Mouse (Mus musculus) common myeloid progenitor, adult 5-6 weeks (primary cell): ENCODE measurements around the gene Cdh13. TPM values are rescaled to one million over a fixed set of nuclear protein-coding genes. Genes with fewer than 3 reads are reported as not detected.

ENCODE experiments used
- ATAC-seq: replicated peaks from 2 replicates; pipeline ENCODE4 v1.8.0; 2016; ENCODE audit warnings: low read depth, mild to moderate bottlenecking, moderate TSS enrichment, inconsistent platforms; ENCODE audit not compliant: poor library complexity, severe bottlenecking
- total RNA-seq: library from RNA; stranded (forward); fragments of 200-1000, 187-1606 nt; gene quantifications from 2 replicates; pipeline ENCODE4 v1.2.3, GENCODE M21; 2017

The Cdh13 gene
- total RNA-seq, 1 experiment from 2014 or later, result not detected

GRCm38 (mm10) chr8:118378985-118379384, 95.5 kb downstream of the Cdh13 start:
- no peak for ATAC-seq

GRCm38 (mm10) chr8:118379657-118380056, 96.1 kb downstream of the Cdh13 start:
- ATAC-seq, result no peak

GRCm38 (mm10) chr8:118380058-118380457, 96.5 kb downstream of the Cdh13 start:
- no peak for ATAC-seq

GRCm38 (mm10) chr8:118380782-118381181, 97.2 kb downstream of the Cdh13 start:
- no peak for ATAC-seq

GRCm38 (mm10) chr8:118381641-118382040, 98.1 kb downstream of the Cdh13 start:
- no peak for ATAC-seq

GRCm38 (mm10) chr8:118384314-118384713, 100.8 kb downstream of the Cdh13 start:
- ATAC-seq, result no peak

- ATAC-seq, result no peak
Measured at GRCm38 (mm10) chr8:118389456-118389855, 105.9 kb downstream of the Cdh13 start.

GRCm38 (mm10) chr8:118393909-118394650, 110.5 kb downstream of the Cdh13 start:
- no peak for ATAC-seq

- no peak for ATAC-seq
Measured at GRCm38 (mm10) chr8:118395178-118395577, 111.6 kb downstream of the Cdh13 start.

GRCm38 (mm10) chr8:118404836-118405235, 121.3 kb downstream of the Cdh13 start:
- no peak for ATAC-seq

- ATAC-seq, result no peak
Measured at GRCm38 (mm10) chr8:118407322-118407721, 123.8 kb downstream of the Cdh13 start.

GRCm38 (mm10) chr8:118409396-118409795, 125.9 kb downstream of the Cdh13 start:
- no peak for ATAC-seq

GRCm38 (mm10) chr8:118410341-118410970, 126.9 kb downstream of the Cdh13 start:
- ATAC-seq, result no peak

GRCm38 (mm10) chr8:118415672-118416071, 132.1 kb downstream of the Cdh13 start:
- no peak for ATAC-seq

GRCm38 (mm10) chr8:118416811-118417355, 133.3 kb downstream of the Cdh13 start:
- no peak for ATAC-seq

- ATAC-seq, result no peak
Measured at GRCm38 (mm10) chr8:118422624-118423023, 139.1 kb downstream of the Cdh13 start.

- ATAC-seq, result no peak
Measured at GRCm38 (mm10) chr8:118428941-118429340, 145.4 kb downstream of the Cdh13 start.

- ATAC-seq, result no peak
Measured at GRCm38 (mm10) chr8:118431731-118432440, 148.4 kb downstream of the Cdh13 start.

GRCm38 (mm10) chr8:118433553-118434180, 150.1 kb downstream of the Cdh13 start:
- no peak for ATAC-seq

GRCm38 (mm10) chr8:118436751-118437150, 153.2 kb downstream of the Cdh13 start:
- ATAC-seq, result no peak
